Mouse (Mus musculus): Measurements from ENCODE around the gene Slc12a4.
A peak's percentile ranks its signal among the peaks of the same experiment; 100 is the strongest.

Gene Slc12a4

GRCm38 (mm10) chr8:105969367-105969766 is 3.5 kb upstream of the Slc12a4 start:
- DNase-seq (ENCODE audit: low spot score): no peak

GRCm38 (mm10) chr8:105966692-105967311 is 905 bp upstream of the Slc12a4 start:
- peak; percentile 69 for DNase-seq (ENCODE audit: low spot score)

- DNase-seq (ENCODE audit: low spot score): peak; percentile 41
These were observed 512 bp downstream of the Slc12a4 start for GRCm38 (mm10) chr8:105965266-105965904.

GRCm38 (mm10) chr8:105964506-105965265 is 1.2 kb downstream of the Slc12a4 start:
- DNase-seq (ENCODE audit: low spot score): no peak

- DNase-seq (ENCODE audit: low spot score): no peak
These were observed 4.4 kb downstream of the Slc12a4 start for GRCm38 (mm10) chr8:105961536-105961935.

- DNase-seq (ENCODE audit: low spot score): no peak
These were observed 4.8 kb downstream of the Slc12a4 start for GRCm38 (mm10) chr8:105961101-105961500.

GRCm38 (mm10) chr8:105959350-105959749 is 6.5 kb downstream of the Slc12a4 start:
- DNase-seq (ENCODE audit: low spot score): no peak

GRCm38 (mm10) chr8:105957813-105958212 is 8.1 kb downstream of the Slc12a4 start:
- no peak for DNase-seq (ENCODE audit: low spot score)

GRCm38 (mm10) chr8:105956556-105956955 is 9.3 kb downstream of the Slc12a4 start:
- DNase-seq (ENCODE audit: low spot score): no peak

GRCm38 (mm10) chr8:105951057-105951659 is 14.7 kb downstream of the Slc12a4 start:
- DNase-seq (ENCODE audit: low spot score): peak; percentile 35

GRCm38 (mm10) chr8:105949350-105949749 is 16.5 kb downstream of the Slc12a4 start:
- DNase-seq (ENCODE audit: low spot score): no peak

GRCm38 (mm10) chr8:105943321-105943739 is 22.6 kb downstream of the Slc12a4 start, which contains the start of gene Lcat:
TSS of gene Lcat (minus strand) at chr8:105943382.
- DNase-seq (ENCODE audit: low spot score): no peak

- DNase-seq (ENCODE audit: low spot score): no peak
These were observed 23.4 kb downstream of the Slc12a4 start for GRCm38 (mm10) chr8:105942542-105942941.

GRCm38 (mm10) chr8:105942026-105942425 is 23.9 kb downstream of the Slc12a4 start:
- DNase-seq (ENCODE audit: low spot score): no peak

GRCm38 (mm10) chr8:105938306-105938669 is 27.6 kb downstream of the Slc12a4 start, which contains the start of gene Psmb10:
TSS of gene Psmb10 (minus strand) at chr8:105938444.
- DNase-seq (ENCODE audit: low spot score): peak; percentile 58

GRCm38 (mm10) chr8:105937496-105938305 is 28.2 kb downstream of the Slc12a4 start:
- DNase-seq (ENCODE audit: low spot score): peak; percentile 23

- DNase-seq (ENCODE audit: low spot score): peak; percentile 96
These were observed 28.9 kb downstream of the Slc12a4 start for GRCm38 (mm10) chr8:105936866-105937475.

GRCm38 (mm10) chr8:105935863-105936603 is 29.9 kb downstream of the Slc12a4 start:
- no peak for DNase-seq (ENCODE audit: low spot score)

GRCm38 (mm10) chr8:105935105-105935504 is 30.8 kb downstream of the Slc12a4 start:
- no peak for DNase-seq (ENCODE audit: low spot score)

GRCm38 (mm10) chr8:105933762-105934161 is 32.1 kb downstream of the Slc12a4 start, which contains the start of gene Ctrl:
TSS of gene Ctrl (minus strand) at chr8:105933862.
- DNase-seq (ENCODE audit: low spot score): no peak
